In genomic region chr11:12309423-12310023, GRCm38 (mm10) we compare ENCODE assay signal across 19 mouse cellular contexts.
DNase-seq lines count a peak whose midpoint lies in the region; ATAC-seq and TF ChIP-seq lines count a peak whose summit lies in the region.
"Had no signal": no experiment of that assay in that cellular context is flagged by ENCODE, and none has a peak within 500 bp of the region (broad histone marks: within the 10 kb centered on the region; RNA-seq: fewer than 3 reads in every experiment).

No protein-coding gene starts in this region.

- no peak for TF ChIP-seq POLR2A in lung, adult 2 months (IDR thresholded peaks at IDR 0.05; ENCODE audit: borderline replicate concordance, extremely low read depth, low read depth, low read length)

- intact Hi-C loops in heart, postnatal 25 days (cut with DNase I) = no loop called here

- no peak for ATAC-seq in heart, embryonic 13.5 days (ENCODE audit: extremely low read depth, insufficient number of reproducible peaks, low FRiP score, low TSS enrichment)
- peak; percentile 83 for ATAC-seq in midbrain, embryonic 11.5 days (ENCODE audit: low FRiP score)
- no peak for ATAC-seq in midbrain, embryonic 16.5 days
- no peak; the same call in 1 of the 2 replicates for ATAC-seq in midbrain, embryonic 14.5 days (ENCODE audit: low FRiP score, low TSS enrichment)
- ATAC-seq: CD4-positive, CD25-positive, alpha-beta regulatory T cell, adult 4 months; forebrain, embryonic 13.5 days had no signal

- H3K4me1 ChIP-seq in heart, embryonic 13.5 days = peaks cover 29% of the 10 kb centered on the region
- H3K4me1 ChIP-seq in midbrain, embryonic 11.5 days (ENCODE audit: control insufficient read depth, insufficient read depth, low read length) = no peaks in the 10 kb centered on the region
- H3K4me1 ChIP-seq in midbrain, embryonic 16.5 days (ENCODE audit: control insufficient read depth, insufficient read depth, low read length) = no peaks in the 10 kb centered on the region
- H3K4me1 ChIP-seq in midbrain, embryonic 14.5 days (ENCODE audit: control insufficient read depth, insufficient read depth, low read length) = 0 out of 2 replicates have a peak, but pooled peaks cover 4% of the 10 kb centered on the region
- H3K4me1 ChIP-seq in lung, adult 2 months (ENCODE audit: control insufficient read depth, insufficient read depth, low read length) = no peaks in the 10 kb centered on the region
- H3K4me1 ChIP-seq: embryonic facial prominence, embryonic 15.5 days; forebrain, embryonic 13.5 days had no signal

- H3K9me3 ChIP-seq in heart, embryonic 13.5 days = no peaks in the 10 kb centered on the region
- no peaks in the 10 kb centered on the region for H3K9me3 ChIP-seq in midbrain, embryonic 11.5 days (ENCODE audit: control insufficient read depth, low read length)
- H3K9me3 ChIP-seq in midbrain, embryonic 16.5 days (replicated peaks; ENCODE audit: control insufficient read depth, low read length, poor library complexity, severe bottlenecking) = no peaks in the 10 kb centered on the region
- no peaks in the 10 kb centered on the region for H3K9me3 ChIP-seq in midbrain, embryonic 14.5 days (ENCODE audit: control insufficient read depth, low read length)
- H3K9me3 ChIP-seq: embryonic facial prominence, embryonic 15.5 days; forebrain, embryonic 13.5 days had no signal

- H3K27me3 ChIP-seq in heart, embryonic 13.5 days (replicated peaks) = no peaks in the 10 kb centered on the region
- H3K27me3 ChIP-seq in midbrain, embryonic 11.5 days (ENCODE audit: control insufficient read depth, insufficient read depth, low read length) = peaks cover 47% of the 10 kb centered on the region
- H3K27me3 ChIP-seq in midbrain, embryonic 16.5 days (ENCODE audit: control insufficient read depth, insufficient read depth, low read depth, low read length) = peaks cover 26% of the 10 kb centered on the region
- H3K27me3 ChIP-seq in midbrain, embryonic 14.5 days (ENCODE audit: control insufficient read depth, insufficient read depth, low read length) = peaks cover 64% of the 10 kb centered on the region
- H3K27me3 ChIP-seq: embryonic facial prominence, embryonic 15.5 days had no signal

- no peaks in the 10 kb centered on the region for H3K36me3 ChIP-seq in heart, embryonic 13.5 days
- H3K36me3 ChIP-seq in midbrain, embryonic 11.5 days (ENCODE audit: control insufficient read depth, insufficient read depth, low read length) = no peaks in the 10 kb centered on the region
- H3K36me3 ChIP-seq in midbrain, embryonic 16.5 days (ENCODE audit: control insufficient read depth, insufficient read depth, low read length) = no peaks in the 10 kb centered on the region
- no peaks in the 10 kb centered on the region for H3K36me3 ChIP-seq in midbrain, embryonic 14.5 days (ENCODE audit: control insufficient read depth, insufficient read depth, low read length)
- H3K36me3 ChIP-seq: embryonic facial prominence, embryonic 15.5 days had no signal

- TF ChIP-seq CTCF in lung, adult 2 months (IDR thresholded peaks at IDR 0.05; ENCODE audit: insufficient read depth, low read length) = no peak

- DNase-seq in heart, postnatal 25 days (ENCODE audit: low spot score) = no peak
- peak; percentile 87 for DNase-seq in midbrain, embryonic 11.5 days (ENCODE audit: low spot score, missing footprints)
- DNase-seq in embryo, embryonic 10.5 days (ENCODE audit: low spot score) = peak; percentile 12
- peak; percentile 28 for DNase-seq in midbrain, embryonic 14.5 days
- DNase-seq in lung, adult 2 months = no peak
- DNase-seq: adrenal gland, postnatal 14 days; cerebellum, postnatal 14 days; heart, postnatal 4 days; kidney, adult 2 months; kidney, postnatal 25 days; lung, postnatal 14 days; thymus, postnatal 25 days had no signal

- WGBS in heart, embryonic 13.5 days = 24% methylated on average over 3 of the region's 3 CpGs
- 9% methylated on average over 3 of the region's 3 CpGs for WGBS in midbrain, embryonic 11.5 days
- WGBS in midbrain, embryonic 16.5 days = 19% methylated on average over 3 of the region's 3 CpGs
- 7% methylated on average over 3 of the region's 3 CpGs for WGBS in midbrain, embryonic 14.5 days
- 79% methylated on average over 3 of the region's 3 CpGs for WGBS in lung, adult 2 months

- peak overlapping the region; percentile 34 for H3K4me3 ChIP-seq in heart, embryonic 13.5 days
- H3K4me3 ChIP-seq in midbrain, embryonic 11.5 days (ENCODE audit: low read depth, low read length) = no peak overlapping the region
- H3K4me3 ChIP-seq in midbrain, embryonic 16.5 days (ENCODE audit: low read depth, low read length) = no peak overlapping the region
- no peak overlapping the region for H3K4me3 ChIP-seq in midbrain, embryonic 14.5 days (replicated peaks; ENCODE audit: low read depth, low read length)
- no peak overlapping the region for H3K4me3 ChIP-seq in lung, adult 2 months (replicated peaks; ENCODE audit: extremely low read depth, low read depth, low read length)
- H3K4me3 ChIP-seq: embryonic facial prominence, embryonic 15.5 days; forebrain, embryonic 13.5 days had no signal

- peak overlapping the region; percentile 57 for H3K4me2 ChIP-seq in heart, embryonic 13.5 days
- H3K4me2 ChIP-seq in midbrain, embryonic 11.5 days = no peak overlapping the region
- no peak overlapping the region for H3K4me2 ChIP-seq in midbrain, embryonic 16.5 days (ENCODE audit: low read length)
- H3K4me2 ChIP-seq in midbrain, embryonic 14.5 days (ENCODE audit: low read length) = no peak overlapping the region
- H3K4me2 ChIP-seq: embryonic facial prominence, embryonic 15.5 days; forebrain, embryonic 13.5 days had no signal

- peak overlapping the region; percentile 88 for H3K27ac ChIP-seq in heart, embryonic 13.5 days (replicated peaks)
- H3K27ac ChIP-seq in midbrain, embryonic 11.5 days (ENCODE audit: low read depth, low read length) = no peak overlapping the region
- no peak overlapping the region for H3K27ac ChIP-seq in midbrain, embryonic 16.5 days (ENCODE audit: low read length)
- no peak overlapping the region for H3K27ac ChIP-seq in midbrain, embryonic 14.5 days (replicated peaks; ENCODE audit: low read depth, low read length)
- H3K27ac ChIP-seq: embryonic facial prominence, embryonic 15.5 days; forebrain, embryonic 13.5 days; liver, embryonic 14.5 days; stomach, postnatal 0 days had no signal

- peak overlapping the region; percentile 57 for H3K9ac ChIP-seq in heart, embryonic 13.5 days
- H3K9ac ChIP-seq in midbrain, embryonic 11.5 days (ENCODE audit: low read length) = no peak overlapping the region
- no peak overlapping the region for H3K9ac ChIP-seq in midbrain, embryonic 16.5 days (ENCODE audit: low read depth, low read length)
- no peak overlapping the region for H3K9ac ChIP-seq in midbrain, embryonic 14.5 days (replicated peaks; ENCODE audit: low read length)
- H3K9ac ChIP-seq: embryonic facial prominence, embryonic 15.5 days; forebrain, embryonic 13.5 days; liver, embryonic 14.5 days had no signal

Comparison
In these comparisons a context has a peak if more than half of its experiments do, and no peak if none do; other contexts are left out.
1. DNase-seq: peak in midbrain, embryonic 11.5 days (single experiment), embryo, embryonic 10.5 days (single experiment) and midbrain, embryonic 14.5 days (single experiment); none in heart, postnatal 25 days (single experiment) and lung, adult 2 months (single experiment).